Mouse (Mus musculus) right cerebral cortex, adult 18-20 months (tissue): ENCODE data around the gene Tac4.

Experiments
- DNase-seq: peaks from one replicate; pipeline ENCODE4 v3.0.0; 2022; ENCODE audit warnings: mixed read lengths

Gene Tac4

DNA sequence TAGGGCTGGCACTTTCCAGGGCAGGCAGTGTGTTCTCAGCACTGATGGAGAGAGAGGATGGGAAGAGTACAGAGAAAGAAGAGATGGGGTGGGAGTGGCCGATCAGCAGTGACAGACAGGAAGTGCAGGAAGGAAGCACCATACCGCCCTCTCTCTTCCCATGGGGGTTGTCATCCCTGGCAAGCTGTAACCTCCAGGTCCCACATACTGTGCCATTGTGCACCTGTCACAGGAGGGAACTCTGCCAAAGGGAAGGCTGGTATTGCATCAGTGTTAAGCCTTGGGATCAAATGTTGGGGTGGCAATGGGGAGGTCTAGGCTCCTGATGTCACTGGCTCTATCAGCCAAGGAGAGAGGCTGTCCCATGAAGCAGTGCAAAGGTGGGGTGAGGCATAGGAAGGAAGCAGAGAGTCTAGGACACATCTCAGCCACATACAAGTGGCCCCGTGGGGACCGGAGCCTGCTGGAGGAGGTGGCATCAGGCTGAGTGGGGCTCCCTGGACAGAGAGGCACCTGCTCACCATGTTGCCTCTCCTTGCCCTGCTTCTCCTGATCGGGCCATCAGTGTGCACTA lies at the start of gene Tac4:
TSS of gene Tac4 (plus strand) at position 352 of the 574 bp plus-strand sequence.
- DNase-seq: no peak

DNA sequence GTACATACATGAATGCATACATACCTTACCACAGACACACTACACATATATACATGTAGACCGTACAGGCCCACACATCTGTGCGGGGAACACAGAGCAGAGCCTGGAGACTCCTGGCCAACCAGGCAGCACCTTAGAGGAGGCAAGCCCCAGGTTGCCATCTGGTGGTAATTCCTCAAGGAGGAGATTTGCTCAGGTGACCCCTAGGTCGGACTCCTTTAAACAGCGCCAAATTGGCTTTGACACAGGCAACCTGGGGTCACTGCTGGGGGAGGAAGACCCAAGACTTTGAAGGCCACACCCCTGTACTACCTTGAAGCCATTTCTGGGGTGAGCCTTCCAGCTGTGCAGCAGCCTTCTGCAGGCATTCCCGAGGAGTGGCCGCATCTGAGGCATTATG lies 47.7 kb upstream of the Tac4 start:
- no peak for DNase-seq

DNA sequence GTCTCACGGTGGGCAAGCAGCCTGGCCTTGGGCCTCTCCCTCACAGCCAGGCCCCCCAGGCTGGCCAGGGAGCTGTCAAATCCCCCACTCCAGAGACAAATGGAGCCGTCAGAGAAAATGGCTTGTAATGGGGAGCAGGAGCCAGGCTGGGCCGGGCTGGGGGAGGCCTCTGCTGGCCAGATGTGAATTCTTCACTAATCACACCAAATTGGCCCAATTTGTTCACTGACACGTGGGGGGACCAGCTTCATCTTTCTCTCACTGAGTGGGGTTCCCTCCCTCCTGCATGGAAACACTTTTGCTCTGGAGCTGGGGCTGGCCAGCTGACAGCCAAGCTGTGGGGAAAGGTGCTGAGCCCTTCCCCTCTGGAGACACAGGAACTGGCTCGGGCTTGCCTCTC lies 47.0 kb upstream of the Tac4 start:
- DNase-seq: no peak

DNA sequence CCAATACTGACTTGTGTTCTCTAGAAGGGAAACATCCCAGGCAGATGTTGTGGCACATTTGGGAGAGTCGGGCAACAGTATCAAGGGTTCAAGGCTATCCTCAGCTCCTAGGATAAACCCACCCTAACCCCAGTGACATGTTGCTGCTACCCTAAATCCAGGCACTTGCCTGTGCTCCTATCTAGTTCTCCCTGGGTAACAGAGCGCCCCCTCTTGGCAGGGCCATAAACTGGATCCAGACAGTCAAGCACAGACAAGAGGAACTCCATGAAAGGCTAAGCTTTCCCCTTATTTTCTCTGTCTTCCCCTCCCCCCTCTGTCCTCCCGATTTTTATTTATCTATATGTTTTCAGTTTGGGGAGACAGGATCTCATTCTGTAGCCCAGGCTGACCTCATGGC lies 45.1 kb upstream of the Tac4 start:
- no peak for DNase-seq

DNA sequence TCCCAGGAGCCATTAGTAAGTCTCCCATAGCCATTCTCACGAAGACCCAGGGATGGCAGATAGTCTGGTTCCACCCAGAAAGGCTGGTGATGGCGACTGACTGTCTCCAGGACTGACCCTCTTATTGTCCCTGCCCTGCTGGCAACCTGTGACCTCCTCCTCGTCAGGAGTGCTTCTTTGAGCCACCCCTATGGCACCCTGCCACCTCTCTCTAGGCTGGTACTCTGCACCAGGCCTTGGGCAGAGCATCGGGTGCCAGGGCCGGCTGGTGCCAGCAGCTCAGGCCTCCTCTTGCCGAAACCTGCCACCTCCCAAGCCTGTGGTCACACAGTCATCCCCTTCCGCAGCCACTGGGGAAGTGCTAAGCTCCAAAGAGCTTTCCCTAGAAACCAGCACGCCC lies 42.2 kb upstream of the Tac4 start:
- DNase-seq: no peak

DNA sequence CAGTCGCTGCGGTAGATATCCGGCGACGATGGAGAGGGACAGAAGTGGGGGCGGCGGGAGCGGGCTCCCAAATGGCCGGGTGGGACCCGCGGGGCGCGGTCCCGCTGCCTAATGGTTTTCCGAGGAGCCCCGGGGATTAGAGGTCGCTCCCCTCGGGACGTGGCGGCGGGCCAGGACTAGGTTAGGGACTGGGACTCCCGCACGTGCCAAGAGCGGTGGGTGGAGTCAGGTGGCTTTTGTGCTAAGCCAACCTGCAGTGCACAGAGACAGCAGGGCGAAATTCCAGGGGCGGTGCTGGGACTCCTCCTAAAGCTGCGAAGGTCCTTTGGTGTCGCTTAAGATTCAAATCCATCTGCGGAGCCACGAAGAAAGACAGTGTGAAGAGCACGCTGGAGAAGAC lies 37.9 kb upstream of the Tac4 start:
- peak; percentile 9 for DNase-seq

DNA sequence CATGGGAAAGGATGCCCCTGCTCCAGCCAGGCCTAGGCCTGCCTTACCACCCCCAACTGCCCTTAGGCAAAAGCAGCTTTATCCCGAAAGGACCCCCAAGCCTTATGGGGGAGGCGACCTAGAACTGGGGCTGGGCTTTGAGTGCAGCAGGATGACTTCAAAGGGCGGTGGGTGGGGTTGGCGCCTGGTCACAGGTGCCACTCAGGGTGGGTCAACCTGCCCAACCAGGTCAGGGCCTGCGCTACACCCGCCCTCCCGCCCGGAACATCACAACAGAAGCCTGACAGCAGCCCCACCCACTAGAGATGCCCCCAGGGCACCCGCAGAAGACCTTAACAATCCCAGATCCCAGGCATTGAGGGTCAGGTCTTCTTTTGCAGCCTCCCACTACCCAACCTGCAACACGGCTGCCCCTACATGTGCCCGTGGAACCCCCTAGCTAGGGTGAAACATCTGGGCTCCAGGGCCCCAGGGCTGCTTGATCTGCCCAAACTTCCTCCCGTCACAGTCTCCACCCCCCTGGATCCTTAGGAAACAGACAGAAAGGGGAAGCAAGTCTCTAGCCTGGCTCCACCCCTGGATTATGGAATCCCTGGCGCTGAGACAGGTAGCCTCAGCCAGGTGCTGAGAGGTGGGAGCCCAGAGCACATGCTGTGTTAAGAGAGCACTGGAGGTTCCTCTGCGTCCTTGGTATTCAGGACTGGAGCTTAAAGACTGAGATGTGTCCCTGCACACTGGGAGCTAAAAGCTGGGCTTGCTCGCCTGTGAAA lies 37.0 kb upstream of the Tac4 start:
- DNase-seq: no peak

DNA sequence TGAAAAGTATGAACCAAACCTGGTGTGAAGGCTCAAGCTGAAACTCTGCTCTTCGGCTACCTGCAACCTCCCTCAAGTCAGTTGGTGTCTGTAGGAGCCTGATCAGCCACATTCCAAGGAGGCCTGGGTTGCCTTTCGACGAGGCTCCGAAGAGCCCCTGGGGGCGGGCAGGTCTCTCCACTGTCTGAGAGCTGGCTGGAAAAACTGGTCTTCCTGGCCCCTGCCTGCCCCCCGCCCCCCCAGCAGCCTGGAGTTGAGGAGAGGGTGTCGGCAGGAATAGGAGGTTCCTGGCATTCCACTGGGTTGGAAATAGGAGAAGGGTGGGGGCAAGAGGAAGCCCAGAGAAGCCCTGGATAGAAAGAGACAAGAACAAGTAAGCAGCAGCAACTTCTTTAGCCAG lies 35.9 kb upstream of the Tac4 start:
- no peak for DNase-seq

DNA sequence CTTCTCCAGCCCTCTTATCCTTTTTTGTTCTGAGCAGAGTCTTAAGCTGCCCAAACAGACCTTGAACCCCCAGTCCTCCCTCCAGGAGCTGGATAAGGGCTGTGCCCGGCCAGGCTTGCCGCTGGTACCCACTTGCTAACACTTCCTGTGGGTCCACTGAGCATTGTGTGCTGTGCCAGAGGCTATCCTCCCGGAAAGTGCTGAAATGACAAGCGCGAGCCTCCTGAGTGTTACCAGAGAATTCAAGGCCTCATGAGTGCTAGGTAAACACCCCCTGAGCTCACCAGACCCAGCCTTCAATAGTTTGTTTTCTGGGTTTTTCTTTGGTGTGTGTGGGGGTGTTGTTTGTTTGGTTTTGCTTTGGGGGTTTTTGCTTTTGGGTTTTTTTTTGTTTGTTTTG lies 33.9 kb upstream of the Tac4 start:
- no peak for DNase-seq

DNA sequence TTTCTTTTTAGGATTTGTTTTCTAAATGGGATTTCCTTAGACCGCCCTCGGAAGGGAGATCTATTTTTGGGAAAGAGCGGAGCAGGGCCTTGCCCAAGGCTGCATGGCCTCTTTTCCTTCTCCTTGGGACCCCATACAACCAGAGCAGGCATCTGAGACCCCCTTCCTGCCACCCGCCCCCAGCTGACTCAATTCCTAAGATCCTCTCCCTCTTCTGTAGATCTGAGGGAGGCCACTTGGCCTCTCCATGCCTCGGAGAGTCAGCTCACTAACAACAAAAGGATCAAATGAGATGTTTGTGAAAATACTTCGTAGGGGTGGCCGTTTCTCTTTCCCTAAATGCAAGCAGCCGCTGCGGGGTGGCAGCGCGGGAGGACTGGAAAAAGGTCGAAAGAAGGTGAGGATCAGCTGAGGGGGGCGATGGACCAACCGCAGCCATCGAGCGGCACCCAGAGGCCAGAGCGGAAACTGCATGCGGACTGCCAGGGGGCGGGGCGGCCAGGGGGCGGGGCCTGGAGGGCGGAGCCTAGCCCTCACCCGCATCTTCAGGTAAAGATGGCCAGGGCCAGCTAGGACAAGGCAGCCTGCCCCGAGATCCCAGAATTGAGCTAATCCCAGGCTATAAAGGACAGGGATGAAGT lies 29.5 kb upstream of the Tac4 start:
- DNase-seq: peak; percentile 57

DNA sequence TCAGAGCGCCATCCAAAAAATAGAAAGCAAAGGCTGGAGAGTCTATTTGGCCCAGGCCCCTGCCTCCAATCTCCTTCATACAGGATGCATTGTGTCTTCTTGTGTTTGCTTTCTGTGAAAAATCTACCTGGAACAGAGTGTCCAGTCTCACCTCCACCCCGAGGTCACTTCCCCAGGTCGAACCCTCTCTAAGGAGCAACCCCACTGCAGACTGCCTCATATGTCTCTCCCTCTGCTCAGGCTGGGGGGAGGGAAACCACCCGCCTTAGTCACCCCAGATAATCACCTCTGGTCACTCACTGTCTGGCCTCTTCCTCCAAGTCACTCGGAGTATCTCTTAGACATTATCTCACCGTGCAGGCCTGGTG lies 29.0 kb upstream of the Tac4 start:
- no peak for DNase-seq

DNA sequence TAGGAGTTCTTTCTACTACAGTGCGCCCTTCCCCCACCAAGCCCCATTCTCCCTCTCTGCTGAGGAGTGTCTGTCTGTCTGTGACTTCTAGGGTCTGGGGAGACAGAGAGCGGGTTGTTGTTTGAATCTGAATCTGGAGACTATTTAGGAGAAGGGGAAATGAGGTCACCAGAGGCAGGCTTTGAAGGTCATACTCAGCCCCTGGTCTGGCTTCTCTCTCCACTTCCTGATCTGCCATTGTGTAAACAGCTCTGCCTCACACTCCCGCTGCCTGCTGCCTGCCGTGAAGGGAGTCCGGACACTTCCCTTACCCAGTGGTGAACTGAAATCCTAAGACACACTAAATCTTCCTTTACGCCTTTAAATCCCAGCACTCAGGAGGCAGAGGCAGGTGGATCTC lies 22.9 kb upstream of the Tac4 start:
- DNase-seq: no peak

DNA sequence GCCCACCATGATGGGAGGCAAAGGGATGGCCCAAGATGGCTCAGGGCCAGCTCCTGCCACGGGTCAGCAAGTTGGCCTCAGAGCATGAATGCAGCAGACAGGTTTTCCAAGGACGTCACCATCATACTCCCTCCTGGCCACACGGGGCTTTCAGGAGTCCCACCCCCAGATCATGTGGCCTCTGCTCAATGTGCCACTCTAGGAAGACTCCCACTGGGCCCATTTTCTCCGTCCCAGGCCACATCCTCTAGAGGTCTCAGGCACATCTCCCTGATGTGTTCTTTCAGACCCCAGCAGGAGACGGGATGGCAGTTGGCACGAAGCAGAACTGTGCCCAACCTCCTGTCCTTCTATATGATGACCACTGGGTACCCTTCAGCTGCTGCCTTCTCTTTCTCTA lies 18.7 kb upstream of the Tac4 start:
- DNase-seq: no peak

DNA sequence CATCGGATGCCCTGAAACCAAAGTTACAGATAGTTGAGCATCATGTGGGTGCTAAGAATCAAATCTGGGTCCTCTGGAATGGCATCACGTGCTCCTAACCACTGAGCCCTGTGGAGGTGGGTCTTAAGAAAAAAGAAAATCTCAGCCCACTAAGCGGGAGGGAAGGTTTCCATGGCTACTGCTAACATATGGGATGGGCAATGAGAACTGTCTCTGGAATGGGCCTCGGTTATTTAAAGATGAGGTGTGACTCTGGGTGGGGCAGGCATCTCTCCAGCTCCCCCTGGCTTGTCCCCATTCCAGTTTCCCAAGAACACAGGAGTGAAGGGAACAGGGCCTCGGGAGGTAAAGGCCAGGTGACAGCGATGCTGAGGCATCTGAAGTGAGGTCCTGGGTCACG lies 15.9 kb upstream of the Tac4 start:
- DNase-seq: no peak

DNA sequence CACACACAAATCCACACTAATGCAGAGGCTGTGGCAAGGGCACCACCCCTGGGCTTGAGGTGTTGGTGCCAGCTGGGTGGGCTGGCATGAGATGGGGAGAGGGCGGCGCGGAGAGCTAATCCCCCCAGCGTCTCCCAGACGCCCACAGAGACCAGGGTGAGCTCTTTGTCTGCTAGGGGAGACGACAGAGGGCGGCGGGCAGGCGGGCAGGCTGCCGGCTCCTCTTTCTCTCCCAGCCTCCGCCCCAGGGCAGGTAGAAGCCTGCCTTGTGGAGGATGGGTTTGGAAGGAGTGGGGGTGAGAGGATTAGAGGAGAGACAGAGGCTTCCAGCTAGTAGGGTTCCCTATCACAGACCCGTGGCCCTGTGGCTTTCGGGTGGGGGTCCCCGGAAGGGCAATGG lies 14.3 kb upstream of the Tac4 start:
- no peak for DNase-seq

DNA sequence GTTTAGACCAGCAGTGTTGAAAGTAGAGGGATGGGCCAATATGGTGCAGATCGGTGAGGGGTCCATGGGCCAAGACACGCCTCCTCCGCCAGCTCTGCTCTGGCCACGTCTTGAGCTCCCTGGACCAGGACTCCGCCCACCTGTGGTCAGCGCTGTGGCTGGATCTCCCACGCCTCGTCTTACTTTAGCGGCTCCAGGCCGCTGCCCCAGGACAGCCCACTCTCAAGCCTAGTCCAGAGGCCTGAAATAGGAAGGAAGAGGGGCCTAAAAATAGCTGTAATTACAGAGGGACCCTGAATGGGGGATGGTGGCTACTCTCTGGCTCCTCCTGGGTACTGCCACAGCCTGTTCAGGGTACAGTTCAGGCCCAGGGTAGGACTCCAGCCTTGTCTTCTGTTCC lies 11.2 kb upstream of the Tac4 start:
- no peak for DNase-seq

DNA sequence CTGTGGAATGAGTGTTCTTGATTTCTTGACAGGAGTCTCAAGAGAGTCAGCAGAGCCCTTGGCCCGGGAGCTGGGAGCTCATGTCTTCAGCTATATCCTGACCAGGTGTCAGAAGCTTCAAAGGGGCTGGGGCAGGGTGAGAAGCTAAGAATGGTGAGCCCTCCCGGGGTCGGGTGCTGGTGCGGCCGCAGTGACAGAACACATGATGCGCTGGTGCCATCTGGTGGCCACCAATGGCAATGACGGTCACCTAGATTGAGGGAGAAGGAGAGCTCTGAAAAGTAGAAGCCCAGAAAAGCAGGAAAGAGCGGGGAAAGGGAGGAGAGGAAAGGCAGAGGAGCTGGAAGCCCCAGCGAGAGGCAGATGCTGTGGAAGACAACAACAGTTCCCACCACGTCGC lies 10.0 kb upstream of the Tac4 start:
- peak; percentile 60 for DNase-seq

DNA sequence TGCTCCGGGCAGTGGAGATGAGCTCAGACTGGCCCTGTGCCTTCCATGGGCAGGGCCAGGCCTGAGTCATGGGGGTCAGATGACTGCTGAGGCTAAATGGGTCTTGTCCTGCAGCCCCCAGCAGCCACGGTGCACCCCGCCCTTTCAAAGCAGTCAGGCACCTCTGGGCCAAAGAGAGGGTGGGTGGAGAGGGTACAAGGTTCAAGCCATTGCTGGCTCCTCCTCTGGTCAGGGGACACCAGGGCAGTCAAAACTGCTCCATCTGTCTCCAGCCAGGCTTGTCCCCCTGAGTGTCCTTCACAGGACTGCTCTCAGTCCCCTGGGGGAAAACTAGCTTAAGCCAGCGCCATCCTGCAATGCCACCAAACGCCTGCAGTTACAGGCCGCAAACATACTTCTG lies 9.2 kb upstream of the Tac4 start:
- DNase-seq: no peak

DNA sequence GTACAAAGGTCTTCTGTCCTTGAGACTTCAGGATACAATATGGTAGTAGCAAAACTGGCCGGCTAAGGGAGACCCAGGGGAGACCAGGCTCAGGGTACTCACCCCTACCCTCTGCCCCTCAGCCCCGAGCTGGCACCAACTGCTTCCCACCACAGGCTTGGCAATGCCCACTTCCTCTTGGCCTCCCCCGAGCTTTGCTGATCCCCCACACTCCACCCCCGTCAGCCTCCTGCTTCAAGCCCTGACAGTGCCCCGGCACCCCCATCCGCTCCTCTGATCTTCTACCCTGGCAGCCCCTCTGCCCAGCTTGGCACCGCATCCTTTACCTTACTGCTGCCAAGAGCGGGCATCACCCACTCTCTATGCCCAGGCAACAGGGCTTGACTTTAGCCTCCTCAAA lies 7.2 kb upstream of the Tac4 start:
- no peak for DNase-seq

DNA sequence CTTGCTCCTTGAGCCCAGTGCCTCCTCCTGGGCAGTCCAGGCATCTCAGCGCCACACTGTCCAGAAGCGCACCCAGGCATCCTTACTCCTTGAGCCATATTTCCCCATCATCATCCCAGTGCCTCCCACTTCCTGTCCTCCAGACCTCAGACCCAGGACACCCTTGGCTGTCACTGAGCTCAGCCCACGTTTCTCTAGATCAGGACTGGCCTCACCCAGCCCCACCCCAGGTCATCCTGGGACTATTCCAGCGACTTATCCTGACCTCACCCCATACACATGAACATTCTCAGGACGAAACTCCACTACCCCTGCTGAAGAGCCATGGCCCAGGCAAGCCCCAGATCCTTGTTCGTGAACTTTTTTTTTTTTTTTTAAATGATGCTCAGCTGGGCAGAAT lies 5.6 kb upstream of the Tac4 start:
- no peak for DNase-seq

DNA sequence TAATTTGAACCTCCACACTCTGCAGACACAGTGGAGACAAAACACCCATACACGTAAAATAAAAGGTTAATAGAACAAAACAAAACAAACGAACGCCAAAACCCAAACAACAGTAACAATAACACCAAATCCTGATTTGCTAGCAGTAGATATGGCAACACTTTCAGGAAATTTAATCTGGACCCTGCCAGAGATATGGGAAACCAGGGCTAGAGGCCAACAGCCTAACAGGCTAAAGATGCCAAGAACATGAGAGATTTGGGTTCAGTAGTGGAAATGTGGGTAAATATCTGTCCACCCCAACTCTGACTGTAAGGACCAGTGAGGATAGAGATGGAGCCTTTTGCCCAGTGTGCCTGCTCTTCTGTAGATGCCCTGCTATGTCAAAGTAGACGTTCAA lies 3.4 kb upstream of the Tac4 start:
- no peak for DNase-seq

DNA sequence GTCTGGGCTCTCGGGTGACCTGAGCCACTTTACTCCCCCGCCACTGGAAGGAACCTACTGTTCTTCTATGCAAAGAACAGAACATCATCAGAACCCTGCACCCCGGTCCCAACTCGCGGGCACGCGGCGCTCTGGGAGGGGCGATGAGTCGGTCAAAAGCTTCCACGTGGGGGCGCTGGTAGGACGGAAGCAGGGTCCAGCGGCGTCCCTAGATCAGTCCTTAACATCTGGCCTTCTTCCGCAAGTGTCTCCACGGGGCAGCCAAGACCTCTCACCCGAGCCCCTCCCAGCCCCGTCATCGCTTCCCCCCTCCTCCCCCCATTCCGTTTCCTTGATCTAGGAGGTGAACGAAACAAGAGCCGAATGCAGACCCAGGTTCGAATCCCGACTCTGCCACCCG lies 2.8 kb upstream of the Tac4 start:
- peak; percentile 45 for DNase-seq

DNA sequence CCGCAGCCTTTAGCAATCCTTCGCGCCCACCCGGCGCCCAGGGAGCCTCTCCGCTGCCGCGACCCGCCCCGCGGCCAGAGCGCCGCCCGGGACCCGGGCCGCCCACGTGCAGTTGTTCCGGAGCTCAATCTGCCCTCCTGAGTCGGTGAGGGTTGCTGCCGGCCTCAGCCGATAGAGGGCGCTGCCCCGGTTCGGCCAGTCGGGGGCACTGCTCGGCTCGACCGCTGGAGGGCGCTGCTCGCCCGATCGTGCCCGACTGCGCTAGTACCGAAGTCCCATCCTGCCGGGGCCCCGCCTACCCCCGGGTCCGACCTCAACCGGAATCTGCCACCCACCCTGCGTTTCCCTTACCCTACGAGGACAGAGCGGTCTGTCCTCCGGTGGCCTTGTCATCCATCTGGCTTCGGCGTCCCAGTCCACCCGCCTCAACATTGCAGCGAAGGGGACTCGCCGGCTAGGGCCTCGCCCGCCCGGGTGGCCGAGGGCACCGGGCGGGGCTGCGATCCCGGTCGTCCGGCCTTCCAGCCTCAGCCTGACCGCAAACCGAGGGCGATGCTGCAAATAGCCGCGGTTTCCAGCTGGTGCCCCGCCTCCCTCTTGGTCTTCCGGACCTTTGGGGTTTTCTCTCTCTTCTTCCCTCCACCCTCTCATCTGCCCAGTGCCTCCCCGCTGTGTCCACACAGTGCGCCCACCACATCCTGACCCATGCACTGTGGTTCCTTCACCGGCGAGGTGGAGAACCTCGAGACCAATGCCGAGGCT lies 2.1 kb upstream of the Tac4 start:
- DNase-seq: peak; percentile 82
